Mouse (Mus musculus) embryonic fibroblast, embryonic 13.5 days (primary cell): ENCODE data around the gene Hist4h4. TPM values are rescaled to one million over a fixed set of nuclear protein-coding genes. Genes with fewer than 3 reads are reported as not detected.

Experiments
- H3K27ac ChIP-seq: 2 replicates; pipeline ENCODE4 v1.5.1; 2012; ENCODE audit warnings: low read length, control low read depth, inconsistent platforms; ENCODE audit not compliant: insufficient read depth
- H3K4me1 ChIP-seq: 2 replicates; pipeline ENCODE4 v1.6.1; 2011; ENCODE audit warnings: low read length; ENCODE audit not compliant: control insufficient read depth, insufficient read depth
- H3K4me3 ChIP-seq: 2 replicates; pipeline ENCODE4 v1.5.1; 2011; ENCODE audit warnings: mild to moderate bottlenecking, control low read depth, low read length; ENCODE audit not compliant: insufficient read depth
- CTCF ChIP-seq: IDR thresholded peaks from 2 replicates; pipeline ENCODE4 v1.5.1; 2011; ENCODE audit warnings: mild to moderate bottlenecking, control low read depth, low read length, moderate library complexity, borderline replicate concordance; ENCODE audit not compliant: insufficient read depth
- POLR2A ChIP-seq: IDR thresholded peaks from 2 replicates; pipeline ENCODE4 v1.6.1; 2011; ENCODE audit warnings: low read depth, mild to moderate bottlenecking, control low read depth, low read length, moderate library complexity
- polyA plus RNA-seq: library from polyadenylated mRNA; stranded (reverse); fragments of >200 nt; gene quantifications from 2 replicates; pipeline ENCODE4 v1.2.4, GENCODE M21; 2011; ENCODE audit warnings: low read depth; ENCODE audit not compliant: missing spikeins, insufficient read length

Hist4h4 gene
- 0.28 and 0.72 TPM in 2 replicates for polyA plus RNA-seq

- H3K4me3 ChIP-seq, result peak within 1 kb of the TSS; percentile 42
- peak within 1 kb of the TSS; percentile 90 for H3K27ac ChIP-seq
- no peaks in the 10 kb centered on the region; the same call in 1 of the 2 replicates for H3K4me1 ChIP-seq
- TF ChIP-seq POLR2A (peak; percentile 98), CTCF (no peak)
Measured at GRCm38 (mm10) chr6:136803739-136804633, at the start of gene Hist4h4. Gene Hist4h4 (minus strand): TSS chr6:136804415.

- TF ChIP-seq CTCF (no peak), POLR2A (no peak)
- no peak overlapping the region for H3K27ac ChIP-seq
Measured at GRCm38 (mm10) chr6:136852762-136853161, 48.5 kb upstream of the Hist4h4 start.

GRCm38 (mm10) chr6:136852348-136852747, 48.1 kb upstream of the Hist4h4 start:
- TF ChIP-seq POLR2A (no peak), CTCF (no peak)

More at GRCm38 (mm10) chr6:136852762-136853161, 48.5 kb upstream of the Hist4h4 start:
- Histone ChIP-seq H3K4me1 (peaks cover 2% of the 10 kb centered on the region; the same call in 1 of the 2 replicates), H3K4me3 (no peak overlapping the region)

GRCm38 (mm10) chr6:136850267-136850666, 46.1 kb upstream of the Hist4h4 start:
- no peak for TF ChIP-seq POLR2A
- TF ChIP-seq CTCF, result no peak
- 0 out of 2 replicates have a peak, but pooled peaks cover 2% of the 10 kb centered on the region for H3K4me1 ChIP-seq
- no peak overlapping the region for H3K4me3 ChIP-seq
- no peak overlapping the region for H3K27ac ChIP-seq

More at GRCm38 (mm10) chr6:136852348-136852747, 48.1 kb upstream of the Hist4h4 start:
- Histone ChIP-seq H3K4me3 (no peak overlapping the region), H3K4me1 (peaks cover 2% of the 10 kb centered on the region; the same call in 1 of the 2 replicates), H3K27ac (no peak overlapping the region)

GRCm38 (mm10) chr6:136848971-136849370, 44.8 kb upstream of the Hist4h4 start:
- TF ChIP-seq CTCF, result no peak
- TF ChIP-seq POLR2A, result no peak
- no peak overlapping the region for H3K27ac ChIP-seq
- H3K4me3 ChIP-seq, result no peak overlapping the region
- H3K4me1 ChIP-seq, result 0 out of 2 replicates have a peak, but pooled peaks cover 2% of the 10 kb centered on the region

- H3K4me3 ChIP-seq, result no peak overlapping the region
- no peak for TF ChIP-seq POLR2A
- TF ChIP-seq CTCF, result no peak
- 0 out of 2 replicates have a peak, but pooled peaks cover 2% of the 10 kb centered on the region for H3K4me1 ChIP-seq
- H3K27ac ChIP-seq, result no peak overlapping the region
Measured at GRCm38 (mm10) chr6:136848399-136848798, 44.2 kb upstream of the Hist4h4 start.

GRCm38 (mm10) chr6:136847790-136848189, 43.6 kb upstream of the Hist4h4 start:
- H3K4me1 ChIP-seq, result 0 out of 2 replicates have a peak, but pooled peaks cover 1% of the 10 kb centered on the region
- no peak overlapping the region for H3K4me3 ChIP-seq
- TF ChIP-seq CTCF (0 out of 2 replicates have a peak, but pooled peaks have one; percentile 8), POLR2A (no peak)
- H3K27ac ChIP-seq, result no peak overlapping the region

GRCm38 (mm10) chr6:136847267-136847666, 43.1 kb upstream of the Hist4h4 start:
- H3K4me3 ChIP-seq, result no peak overlapping the region
- TF ChIP-seq CTCF (no peak), POLR2A (no peak)
- H3K4me1 ChIP-seq, result no peaks in the 10 kb centered on the region
- no peak overlapping the region for H3K27ac ChIP-seq

- TF ChIP-seq CTCF, result no peak
- no peak for TF ChIP-seq POLR2A
- no peak overlapping the region for H3K4me3 ChIP-seq
- no peaks in the 10 kb centered on the region for H3K4me1 ChIP-seq
- no peak overlapping the region for H3K27ac ChIP-seq
Measured at GRCm38 (mm10) chr6:136845706-136846480, 41.7 kb upstream of the Hist4h4 start.
